Mouse (Mus musculus) c-Kit-positive CD71-positive TER-119-negative erythroid progenitor cells, embryonic 14.5 days (primary cell): ENCODE data around the gene Ints13.

Experiments used
- DNase-seq: peaks from one replicate; pipeline ENCODE4 v3.0.0-alpha.2; 2013; ENCODE audit warnings: low read depth

The Ints13 gene

GRCm38 (mm10) chr6:146538661-146539060 lies 39.0 kb downstream of the Ints13 start:
- DNase-seq, result no peak

- DNase-seq, result no peak
Measured at GRCm38 (mm10) chr6:146538071-146538470, 39.6 kb downstream of the Ints13 start.

GRCm38 (mm10) chr6:146537111-146537510 lies 40.5 kb downstream of the Ints13 start:
- no peak for DNase-seq

GRCm38 (mm10) chr6:146535501-146535900 lies 42.1 kb downstream of the Ints13 start:
- DNase-seq, result no peak

- no peak for DNase-seq
Measured at GRCm38 (mm10) chr6:146533146-146533545, 44.5 kb downstream of the Ints13 start.

GRCm38 (mm10) chr6:146530769-146531168 lies 46.9 kb downstream of the Ints13 start:
- DNase-seq, result no peak

GRCm38 (mm10) chr6:146530363-146530762 lies 47.3 kb downstream of the Ints13 start:
- DNase-seq, result no peak

GRCm38 (mm10) chr6:146527537-146527936 lies 50.1 kb downstream of the Ints13 start:
- no peak for DNase-seq

GRCm38 (mm10) chr6:146525500-146525899 lies 52.1 kb downstream of the Ints13 start:
- no peak for DNase-seq

- DNase-seq, result no peak
Measured at GRCm38 (mm10) chr6:146521456-146522245, 56.0 kb downstream of the Ints13 start.

GRCm38 (mm10) chr6:146519019-146519418 lies 58.6 kb downstream of the Ints13 start:
- no peak for DNase-seq

GRCm38 (mm10) chr6:146515936-146516335 lies 61.7 kb downstream of the Ints13 start:
- no peak for DNase-seq

- no peak for DNase-seq
Measured at GRCm38 (mm10) chr6:146514531-146514948, 63.1 kb downstream of the Ints13 start.

GRCm38 (mm10) chr6:146513899-146514298 lies 63.7 kb downstream of the Ints13 start:
- no peak for DNase-seq

GRCm38 (mm10) chr6:146513384-146513783 lies 64.3 kb downstream of the Ints13 start:
- no peak for DNase-seq

- DNase-seq, result no peak
Measured at GRCm38 (mm10) chr6:146511511-146511910, 66.1 kb downstream of the Ints13 start.

GRCm38 (mm10) chr6:146509891-146510290 lies 67.7 kb downstream of the Ints13 start:
- no peak for DNase-seq

- DNase-seq, result no peak
Measured at GRCm38 (mm10) chr6:146504459-146504858, 73.2 kb downstream of the Ints13 start.

GRCm38 (mm10) chr6:146502856-146503255 lies 74.8 kb downstream of the Ints13 start:
- DNase-seq, result no peak

- peak; percentile 65 for DNase-seq
Measured at GRCm38 (mm10) chr6:146501866-146502804, 75.5 kb downstream of the Ints13 start, which contains the start of gene Itpr2. Gene Itpr2, minus strand, starts transcription at chr6:146502223.

GRCm38 (mm10) chr6:146501316-146501865 lies 76.2 kb downstream of the Ints13 start:
- DNase-seq, result no peak

- no peak for DNase-seq
Measured at GRCm38 (mm10) chr6:146500771-146501170, 76.9 kb downstream of the Ints13 start.
